Mouse (Mus musculus): ENCODE data around the gene Pax7. TPM values are rescaled to one million over a fixed set of nuclear protein-coding genes. Genes with fewer than 3 reads are reported as not detected.

Pax7 gene
- polyA plus RNA-seq, 1 experiment from 2014 or later = 0.90 TPM

GRCm38 (mm10) chr4:139761911-139762310 is 71.4 kb downstream of the Pax7 start:
- 18% methylated on average over 13 of the region's 13 CpGs for WGBS
- Histone ChIP-seq H3K9ac (no peak overlapping the region), H3K9me3 (no peaks in the 10 kb centered on the region), H3K4me1 (peaks cover 19% of the 10 kb centered on the region), H3K4me2 (replicated peaks) (no peak overlapping the region), H3K36me3 (no peaks in the 10 kb centered on the region), H3K27ac (no peak overlapping the region), H3K27me3 (peaks cover 98% of the 10 kb centered on the region), H3K4me3 (no peak overlapping the region)
- no peak for ATAC-seq (ENCODE audit: low FRiP score, low read depth)

GRCm38 (mm10) chr4:139760736-139761135 is 72.6 kb downstream of the Pax7 start:
- WGBS = 50% methylated on average over 11 of the region's 11 CpGs
- no peak overlapping the region for H3K4me3 ChIP-seq
- no peaks in the 10 kb centered on the region for H3K9me3 ChIP-seq
- peaks cover 19% of the 10 kb centered on the region for H3K4me1 ChIP-seq
- peaks cover 97% of the 10 kb centered on the region for H3K27me3 ChIP-seq
- no peak overlapping the region for H3K27ac ChIP-seq
- no peak for ATAC-seq (ENCODE audit: low FRiP score, low read depth)
- no peaks in the 10 kb centered on the region for H3K36me3 ChIP-seq
- no peak overlapping the region for H3K4me2 ChIP-seq (replicated peaks)
- no peak overlapping the region for H3K9ac ChIP-seq

- ATAC-seq (ENCODE audit: low FRiP score, low read depth) = no peak
- WGBS = 9% methylated on average over 17 of the region's 17 CpGs
- H3K4me2 ChIP-seq (replicated peaks) = no peak overlapping the region
- H3K9me3 ChIP-seq = no peaks in the 10 kb centered on the region
- H3K4me1 ChIP-seq = peaks cover 19% of the 10 kb centered on the region
- peaks cover 93% of the 10 kb centered on the region for H3K27me3 ChIP-seq
- H3K36me3 ChIP-seq = no peaks in the 10 kb centered on the region
- no peak overlapping the region for H3K4me3 ChIP-seq
- H3K9ac ChIP-seq = no peak overlapping the region
- no peak overlapping the region for H3K27ac ChIP-seq
These were observed 74.6 kb downstream of the Pax7 start for GRCm38 (mm10) chr4:139758512-139759340.

DNA sequence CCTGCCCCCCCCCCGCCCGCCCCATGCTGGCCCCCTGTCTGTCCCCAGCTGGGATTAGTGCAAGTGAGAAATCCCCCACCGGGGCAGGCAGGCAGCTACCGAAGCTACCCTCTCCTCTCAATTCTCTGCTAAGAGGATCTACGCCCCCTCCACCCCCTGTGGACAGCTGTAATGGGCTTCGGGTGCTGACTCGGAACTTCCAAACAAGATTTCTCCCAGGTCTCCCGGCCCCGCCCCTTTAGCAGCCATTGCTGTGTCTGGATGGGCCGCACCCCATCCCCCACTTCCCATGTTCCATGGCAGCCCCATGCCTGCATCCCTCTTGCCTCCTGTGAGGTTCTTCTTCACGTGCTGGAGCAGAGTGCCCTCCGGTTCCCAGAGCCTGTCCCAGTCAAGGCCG is 76.4 kb downstream of the Pax7 start:
- Histone ChIP-seq H3K9me3 (no peaks in the 10 kb centered on the region), H3K4me1 (peaks cover 11% of the 10 kb centered on the region), H3K4me2 (replicated peaks) (no peak overlapping the region), H3K9ac (no peak overlapping the region), H3K27ac (no peak overlapping the region), H3K4me3 (no peak overlapping the region), H3K36me3 (no peaks in the 10 kb centered on the region), H3K27me3 (peaks cover 77% of the 10 kb centered on the region)
- no peak for ATAC-seq (ENCODE audit: low FRiP score, low read depth)
- WGBS = 4% methylated on average over 13 of the region's 13 CpGs

- WGBS = 34% methylated on average over 11 of the region's 11 CpGs
- Histone ChIP-seq H3K9me3 (no peaks in the 10 kb centered on the region), H3K9ac (no peak overlapping the region), H3K27me3 (peaks cover 52% of the 10 kb centered on the region), H3K36me3 (no peaks in the 10 kb centered on the region), H3K4me3 (no peak overlapping the region), H3K4me1 (peaks cover 11% of the 10 kb centered on the region), H3K27ac (no peak overlapping the region), H3K4me2 (replicated peaks) (no peak overlapping the region)
- ATAC-seq (ENCODE audit: low FRiP score, low read depth) = no peak
These were observed 79.1 kb downstream of the Pax7 start for GRCm38 (mm10) chr4:139754148-139754710.

GRCm38 (mm10) chr4:139750926-139751325 is 82.4 kb downstream of the Pax7 start:
- H3K4me1 ChIP-seq = no peaks in the 10 kb centered on the region; the same call in 1 of the 2 replicates
- H3K36me3 ChIP-seq = no peaks in the 10 kb centered on the region
- no peak overlapping the region for H3K27ac ChIP-seq
- 89% methylated on average over 5 of the region's 5 CpGs for WGBS
- no peaks in the 10 kb centered on the region for H3K9me3 ChIP-seq
- ATAC-seq (ENCODE audit: low FRiP score, low read depth) = no peak
- no peak overlapping the region for H3K4me2 ChIP-seq (replicated peaks)
- peaks cover 20% of the 10 kb centered on the region for H3K27me3 ChIP-seq
- no peak overlapping the region for H3K9ac ChIP-seq
- no peak overlapping the region for H3K4me3 ChIP-seq

DNA sequence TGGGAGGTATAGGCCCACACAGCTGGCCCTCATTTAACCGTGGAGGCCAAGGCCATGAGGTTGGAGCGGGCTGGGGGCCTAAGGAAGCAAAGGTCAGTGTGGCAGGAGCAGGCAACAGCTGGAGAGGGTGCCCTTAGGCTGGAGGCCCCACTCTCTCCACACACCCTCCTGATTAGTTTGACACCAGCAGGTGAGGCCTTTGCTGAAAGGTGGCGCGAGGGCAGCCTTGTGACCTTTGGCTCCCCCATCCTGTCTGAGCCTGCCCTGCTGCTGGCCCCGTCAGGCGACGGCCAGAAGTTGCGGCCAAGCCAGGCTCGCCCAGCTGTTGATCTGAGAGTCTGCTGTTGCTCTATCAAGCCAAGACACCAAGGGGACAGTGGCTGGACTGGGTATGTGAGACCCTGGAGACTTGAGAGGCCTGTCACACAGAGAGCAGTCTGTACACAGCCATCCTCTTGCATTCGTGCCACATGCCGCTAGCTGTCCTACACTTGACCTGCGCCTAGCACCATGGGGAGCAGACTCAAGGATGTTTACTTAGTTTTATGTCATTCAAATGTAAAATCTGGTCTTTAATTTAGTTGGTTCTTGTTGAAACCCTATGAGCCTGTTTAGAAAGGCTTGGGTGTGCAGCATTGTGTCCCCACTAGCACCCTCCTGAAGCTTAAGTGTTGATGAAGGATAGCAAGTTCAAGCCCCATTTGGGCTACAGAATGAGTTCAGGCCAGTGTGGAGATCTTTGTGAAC is 86.0 kb downstream of the Pax7 start:
- Histone ChIP-seq H3K4me1 (no peaks in the 10 kb centered on the region), H3K9ac (no peak overlapping the region), H3K36me3 (no peaks in the 10 kb centered on the region), H3K4me2 (replicated peaks) (no peak overlapping the region), H3K27ac (no peak overlapping the region), H3K27me3 (no peaks in the 10 kb centered on the region), H3K9me3 (no peaks in the 10 kb centered on the region), H3K4me3 (no peak overlapping the region)
- 26% methylated on average over 12 of the region's 12 CpGs for WGBS
- no peak for ATAC-seq (ENCODE audit: low FRiP score, low read depth)

DNA sequence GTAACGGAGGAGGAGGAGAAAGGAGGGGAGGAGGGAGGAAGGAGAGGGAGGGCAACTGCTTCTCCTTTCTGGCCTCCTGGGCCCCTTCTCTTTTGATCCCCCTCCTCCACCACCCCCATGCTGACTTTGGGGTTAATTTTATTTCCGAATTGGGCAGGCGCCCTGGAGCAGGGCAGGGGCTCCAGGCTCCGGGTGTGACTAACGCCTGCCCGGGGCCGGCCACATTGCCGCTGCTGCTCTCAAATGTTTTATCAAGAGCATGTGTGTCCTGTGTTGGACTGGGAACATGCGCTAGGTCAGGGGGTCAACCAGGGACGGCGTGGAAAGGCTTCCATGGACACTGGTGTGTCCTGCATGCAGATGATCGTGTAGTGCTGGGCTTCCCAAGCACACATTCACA is 87.2 kb downstream of the Pax7 start:
- no peak overlapping the region for H3K4me3 ChIP-seq
- H3K9me3 ChIP-seq = no peaks in the 10 kb centered on the region
- 14% methylated on average over 12 of the region's 12 CpGs for WGBS
- no peaks in the 10 kb centered on the region for H3K4me1 ChIP-seq
- H3K27ac ChIP-seq = no peak overlapping the region
- no peak for ATAC-seq (ENCODE audit: low FRiP score, low read depth)
- H3K36me3 ChIP-seq = no peaks in the 10 kb centered on the region
- H3K4me2 ChIP-seq (replicated peaks) = no peak overlapping the region
- H3K9ac ChIP-seq = no peak overlapping the region
- H3K27me3 ChIP-seq = no peaks in the 10 kb centered on the region

DNA sequence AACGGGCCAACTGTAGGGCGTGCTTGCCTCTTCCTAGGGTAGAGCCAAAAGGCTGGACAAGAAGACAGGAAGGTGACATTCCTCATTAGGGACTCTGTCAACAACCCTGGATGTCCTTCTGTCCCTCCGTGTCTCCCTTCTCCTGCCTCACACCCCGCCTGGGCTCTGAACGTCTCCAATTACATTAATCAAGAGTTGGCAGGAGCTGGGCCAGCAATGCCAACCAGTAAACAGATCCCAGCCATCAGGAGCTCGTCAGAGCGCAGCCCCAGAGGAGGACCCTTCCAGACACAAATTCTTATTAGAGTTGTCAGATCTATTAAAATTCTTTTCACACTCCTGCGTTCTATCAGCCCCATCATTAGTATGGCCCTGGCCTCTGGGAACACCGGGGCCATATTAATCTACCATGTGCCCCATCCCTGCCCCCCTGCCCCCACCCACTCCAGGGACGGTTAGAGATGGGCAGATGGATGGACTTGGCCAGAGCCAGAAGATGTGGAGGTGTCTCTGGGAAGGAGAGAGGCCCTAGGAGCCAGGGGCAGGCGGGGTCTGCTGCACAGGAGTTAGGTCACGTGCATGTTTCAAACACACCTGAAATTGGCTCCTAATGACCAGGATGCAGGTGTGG is 88.4 kb downstream of the Pax7 start:
- no peak overlapping the region for H3K4me3 ChIP-seq
- H3K4me2 ChIP-seq (replicated peaks) = no peak overlapping the region
- H3K9ac ChIP-seq = no peak overlapping the region
- 48% methylated on average over 12 of the region's 12 CpGs for WGBS
- H3K27ac ChIP-seq = no peak overlapping the region
- H3K9me3 ChIP-seq = no peaks in the 10 kb centered on the region
- H3K36me3 ChIP-seq = no peaks in the 10 kb centered on the region
- no peaks in the 10 kb centered on the region for H3K4me1 ChIP-seq
- no peaks in the 10 kb centered on the region for H3K27me3 ChIP-seq
- ATAC-seq (ENCODE audit: low FRiP score, low read depth) = peak; percentile 11; the same call in 1 of the 2 replicates

DNA sequence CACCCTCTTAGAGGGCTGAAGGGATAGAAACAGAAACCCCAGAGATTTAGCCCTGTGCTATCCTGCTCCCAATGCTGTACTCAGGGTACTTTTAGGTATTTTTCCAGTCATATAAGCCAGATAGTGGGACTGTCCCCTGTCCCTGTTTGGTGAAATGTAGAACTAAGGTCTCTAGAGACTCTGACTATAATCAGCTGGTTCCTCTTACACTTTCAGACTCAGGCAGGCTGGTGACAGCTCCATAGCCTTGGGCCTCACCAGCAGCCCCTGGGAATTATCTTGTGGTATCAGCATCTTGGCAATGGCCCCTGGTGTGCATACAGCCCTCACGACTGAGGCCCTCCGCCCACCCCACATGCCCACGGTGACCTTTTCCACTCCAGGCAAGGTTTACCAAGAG is 89.7 kb downstream of the Pax7 start:
- 80% methylated on average over 3 of the region's 3 CpGs for WGBS
- no peaks in the 10 kb centered on the region for H3K27me3 ChIP-seq

DNA sequence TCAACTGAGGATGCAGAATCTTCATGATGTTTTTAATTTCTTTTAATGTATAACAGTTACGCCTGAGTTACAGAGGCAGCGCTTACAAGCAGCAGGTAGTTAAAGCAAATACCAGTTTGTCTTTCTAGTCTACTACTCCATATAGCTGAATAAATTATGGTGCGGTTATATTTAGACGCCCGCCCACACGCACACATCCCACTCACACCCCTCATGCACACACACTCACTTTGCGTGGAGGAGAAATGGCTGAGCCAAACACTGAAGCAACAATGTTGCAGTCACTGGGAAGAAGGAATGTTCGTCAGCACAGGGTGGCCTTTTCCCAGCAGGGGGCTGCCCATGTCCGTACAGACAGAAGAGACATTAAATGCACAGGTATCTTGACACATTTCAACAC is 96.3 kb downstream of the Pax7 start:
- Histone ChIP-seq H3K36me3 (no peaks in the 10 kb centered on the region), H3K9ac (no peak overlapping the region), H3K4me1 (no peaks in the 10 kb centered on the region), H3K4me3 (no peak overlapping the region), H3K4me2 (replicated peaks) (no peak overlapping the region), H3K27ac (no peak overlapping the region), H3K9me3 (no peaks in the 10 kb centered on the region), H3K27me3 (no peaks in the 10 kb centered on the region)
- 86% methylated on average over 9 of the region's 9 CpGs for WGBS
- no peak for ATAC-seq (ENCODE audit: low FRiP score, low read depth)

More for the DNA sequence above, 89.7 kb downstream of the Pax7 start:
- no peaks in the 10 kb centered on the region for H3K36me3 ChIP-seq
- no peak overlapping the region for H3K9ac ChIP-seq
- H3K4me3 ChIP-seq = no peak overlapping the region
- H3K27ac ChIP-seq = no peak overlapping the region
- no peaks in the 10 kb centered on the region for H3K9me3 ChIP-seq
- H3K4me2 ChIP-seq (replicated peaks) = no peak overlapping the region
- H3K4me1 ChIP-seq = no peaks in the 10 kb centered on the region
- ATAC-seq (ENCODE audit: low FRiP score, low read depth) = no peak

DNA sequence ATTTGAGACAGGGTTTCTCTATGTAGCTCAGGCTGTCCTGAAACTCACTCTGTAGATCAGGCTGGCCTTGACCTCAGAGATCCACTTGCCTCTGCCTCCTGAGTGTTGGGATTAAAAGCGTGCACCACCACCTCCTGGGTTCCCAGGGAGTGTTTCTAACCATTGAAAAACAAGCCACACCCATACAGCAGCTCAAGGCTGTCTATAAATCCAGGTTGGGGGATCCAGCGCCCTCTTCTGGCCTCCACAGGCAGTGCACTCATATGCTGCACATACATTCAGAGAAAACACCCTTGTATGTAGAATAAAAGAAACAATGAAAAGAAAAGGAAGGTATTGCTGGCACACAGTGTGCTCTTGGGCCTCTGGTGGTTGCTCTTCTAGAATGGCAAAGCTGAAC is 106.2 kb downstream of the Pax7 start:
- 59% methylated on average over 2 of the region's 2 CpGs for WGBS
- ATAC-seq (ENCODE audit: low FRiP score, low read depth) = no peak
- peaks cover 20% of the 10 kb centered on the region for H3K27me3 ChIP-seq

More for the DNA sequence above, 106.2 kb downstream of the Pax7 start:
- H3K4me3 ChIP-seq = no peak overlapping the region
- H3K27ac ChIP-seq = no peak overlapping the region
- H3K4me1 ChIP-seq = no peaks in the 10 kb centered on the region
- no peaks in the 10 kb centered on the region for H3K9me3 ChIP-seq
- H3K4me2 ChIP-seq (replicated peaks) = no peak overlapping the region
- H3K9ac ChIP-seq = no peak overlapping the region
- H3K36me3 ChIP-seq = no peaks in the 10 kb centered on the region

Measured in limb, embryonic 13.5 days (tissue).